Mouse (Mus musculus): ENCODE results near the gene Thsd7b.
"Not testable (repeated sequence)": the region's sequence is repeated elsewhere in the genome, so short reads cannot be mapped to it uniquely, and the experiment has no call there.

DNA sequence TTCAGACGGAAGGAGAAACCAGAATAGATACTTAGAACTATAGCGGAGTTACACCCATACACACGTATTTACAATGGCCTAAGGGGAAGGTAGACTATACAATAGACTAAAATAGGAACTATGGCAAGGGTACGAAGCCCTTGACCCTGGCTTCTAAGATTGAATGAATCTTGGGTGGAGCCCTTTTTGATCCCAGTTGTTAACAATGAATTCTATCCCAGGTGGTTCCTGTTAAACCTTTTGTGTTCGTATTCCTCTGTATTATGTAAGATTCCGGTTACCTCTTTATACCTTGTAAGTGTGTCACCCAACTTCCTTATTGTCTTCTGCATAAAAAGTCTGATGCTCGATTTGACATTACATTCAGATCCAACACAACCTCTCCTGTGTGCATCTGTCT, 913.7 kb downstream of the Thsd7b start:
- not testable (repeated sequence) for TF ChIP-seq POLR2A (IDR thresholded peaks at IDR 0.05; ENCODE audit: low read depth, low read length); CTCF (IDR thresholded peaks at IDR 0.05; ENCODE audit: borderline replicate concordance, insufficient read depth, low read length)

All from embryonic fibroblast, embryonic 13.5 days (primary cell).